Mouse (Mus musculus): ENCODE data around the gene Cd160. TPM values are rescaled to one million over a fixed set of nuclear protein-coding genes. Genes with fewer than 3 reads are reported as not detected.

Gene Cd160
- total RNA-seq, 1 experiment: 0.36 TPM

- peak; percentile 69 for DNase-seq (ENCODE audit: low read depth, low spot score)
- Histone ChIP-seq H3K27ac (ENCODE audit: insufficient read depth, low read depth, low read length, poor library complexity, severe bottlenecking) (peak overlapping the region; percentile 81), H3K9me3 (ENCODE audit: control insufficient read depth, insufficient read depth, low read depth, low read length) (no peaks in the 10 kb centered on the region), H3K4me1 (ENCODE audit: control insufficient read depth in 2 of 2, insufficient read depth in 2 of 2, low read length in 2 of 2, poor library complexity in 1 of 2) (peaks cover 0 to 5% of the 10 kb centered on the region in 2 experiments; a peak in 1 of 4 replicates), H3K4me3 (ENCODE audit: insufficient read depth in 1 of 2, low read depth in 1 of 2, low read length in 2 of 2, poor library complexity in 1 of 2, severe bottlenecking in 1 of 2) (no peak overlapping the region), H3K36me3 (ENCODE audit: control insufficient read depth, insufficient read depth, low read length, poor library complexity, severe bottlenecking) (no peaks in the 10 kb centered on the region), H3K9ac (ENCODE audit: insufficient read depth, low read depth, low read length, poor library complexity, severe bottlenecking) (no peak overlapping the region)
- TF ChIP-seq CHD2 (IDR thresholded peaks at IDR 0.05; ENCODE audit: low read depth, low read length) (no peak), ZNF384 (IDR thresholded peaks at IDR 0.05; ENCODE audit: low read depth, low read length) (peak; percentile 99)
- in situ Hi-C loops (cut with MboI; ENCODE audit: low sequenced_read_pairs in 2 of 2, unreplicated experiment in 2 of 2): no loop called here
Observed at GRCm38 (mm10) chr3:96808136-96808535, 21.0 kb downstream of the Cd160 start.

- H3K36me3 ChIP-seq (ENCODE audit: control insufficient read depth, insufficient read depth, low read length, poor library complexity, severe bottlenecking): no peaks in the 10 kb centered on the region
- H3K9me3 ChIP-seq (ENCODE audit: control insufficient read depth, insufficient read depth, low read depth, low read length): no peaks in the 10 kb centered on the region
- TF ChIP-seq ZC3H11A (IDR thresholded peaks at IDR 0.05; ENCODE audit: borderline replicate concordance, low read depth, low read length) (no peak), MAFK (IDR thresholded peaks at IDR 0.05; ENCODE audit: insufficient read depth, low read depth, low read length) (no peak), HCFC1 (IDR thresholded peaks at IDR 0.05; ENCODE audit: borderline replicate concordance, insufficient read depth, low read length) (no peak), ZNF384 (IDR thresholded peaks at IDR 0.05; ENCODE audit: low read depth, low read length) (no peak), CHD2 (IDR thresholded peaks at IDR 0.05; ENCODE audit: low read depth, low read length) (no peak)
- peaks cover 0 to 1% of the 10 kb centered on the region in 2 experiments; a peak in 1 of 4 replicates for H3K4me1 ChIP-seq (ENCODE audit: control insufficient read depth in 2 of 2, insufficient read depth in 2 of 2, low read length in 2 of 2, poor library complexity in 1 of 2)
- H3K4me3 ChIP-seq (ENCODE audit: insufficient read depth in 1 of 2, low read depth in 1 of 2, low read length in 2 of 2, poor library complexity in 1 of 2, severe bottlenecking in 1 of 2): no peak overlapping the region
- H3K9ac ChIP-seq (ENCODE audit: insufficient read depth, low read depth, low read length, poor library complexity, severe bottlenecking): no peak overlapping the region
- no peak overlapping the region for H3K27ac ChIP-seq (ENCODE audit: insufficient read depth, low read depth, low read length, poor library complexity, severe bottlenecking)
- in situ Hi-C loops (cut with MboI; ENCODE audit: low sequenced_read_pairs in 2 of 2, unreplicated experiment in 2 of 2): no loop called here
- DNase-seq (ENCODE audit: low read depth, low spot score): no peak
Observed at GRCm38 (mm10) chr3:96802214-96802613, 26.9 kb downstream of the Cd160 start.

GRCm38 (mm10) chr3:96800254-96800653 lies 28.9 kb downstream of the Cd160 start:
- Histone ChIP-seq H3K9ac (ENCODE audit: insufficient read depth, low read depth, low read length, poor library complexity, severe bottlenecking) (no peak overlapping the region), H3K36me3 (ENCODE audit: control insufficient read depth, insufficient read depth, low read length, poor library complexity, severe bottlenecking) (no peaks in the 10 kb centered on the region), H3K27ac (ENCODE audit: insufficient read depth, low read depth, low read length, poor library complexity, severe bottlenecking) (no peak overlapping the region), H3K9me3 (ENCODE audit: control insufficient read depth, insufficient read depth, low read depth, low read length) (no peaks in the 10 kb centered on the region), H3K4me3 (ENCODE audit: insufficient read depth in 1 of 2, low read depth in 1 of 2, low read length in 2 of 2, poor library complexity in 1 of 2, severe bottlenecking in 1 of 2) (no peak overlapping the region), H3K4me1 (ENCODE audit: control insufficient read depth in 2 of 2, insufficient read depth in 2 of 2, low read length in 2 of 2, poor library complexity in 1 of 2) (no peaks in the 10 kb centered on the region)
- TF ChIP-seq ZC3H11A (IDR thresholded peaks at IDR 0.05; ENCODE audit: borderline replicate concordance, low read depth, low read length) (no peak), MAFK (IDR thresholded peaks at IDR 0.05; ENCODE audit: insufficient read depth, low read depth, low read length) (no peak), HCFC1 (IDR thresholded peaks at IDR 0.05; ENCODE audit: borderline replicate concordance, insufficient read depth, low read length) (no peak), ZNF384 (IDR thresholded peaks at IDR 0.05; ENCODE audit: low read depth, low read length) (no peak), CHD2 (IDR thresholded peaks at IDR 0.05; ENCODE audit: low read depth, low read length) (no peak)
- DNase-seq (ENCODE audit: low read depth, low spot score): no peak
- in situ Hi-C loops (cut with MboI; ENCODE audit: low sequenced_read_pairs in 2 of 2, unreplicated experiment in 2 of 2): no loop called here

DNA sequence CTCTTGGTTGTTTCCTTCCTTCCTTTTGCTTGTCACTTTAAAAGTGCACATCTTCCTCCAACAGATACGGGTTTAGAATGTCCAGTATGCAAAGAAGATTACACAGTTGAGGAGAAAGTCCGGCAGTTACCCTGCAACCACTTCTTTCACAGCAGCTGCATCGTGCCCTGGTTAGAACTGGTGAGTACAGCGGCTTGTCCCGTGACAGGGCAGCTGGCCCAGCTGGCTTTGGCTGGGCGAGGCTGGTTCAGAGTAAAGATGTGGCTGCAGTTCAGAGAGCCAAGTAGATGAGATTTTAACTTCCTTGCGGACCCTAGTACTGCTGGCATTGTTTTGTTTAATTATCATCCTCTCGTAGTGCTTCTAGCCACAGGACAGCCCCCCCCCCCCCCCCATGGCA lies 40.6 kb downstream of the Cd160 start:
- TF ChIP-seq HCFC1 (IDR thresholded peaks at IDR 0.05; ENCODE audit: borderline replicate concordance, insufficient read depth, low read length) (no peak), CHD2 (IDR thresholded peaks at IDR 0.05; ENCODE audit: low read depth, low read length) (no peak), ZNF384 (IDR thresholded peaks at IDR 0.05; ENCODE audit: low read depth, low read length) (no peak)
- Histone ChIP-seq H3K9ac (ENCODE audit: insufficient read depth, low read depth, low read length, poor library complexity, severe bottlenecking) (no peak overlapping the region), H3K4me1 (ENCODE audit: control insufficient read depth in 2 of 2, insufficient read depth in 2 of 2, low read length in 2 of 2, poor library complexity in 1 of 2) (no peaks in the 10 kb centered on the region), H3K4me3 (ENCODE audit: insufficient read depth in 1 of 2, low read depth in 1 of 2, low read length in 2 of 2, poor library complexity in 1 of 2, severe bottlenecking in 1 of 2) (no peak overlapping the region), H3K9me3 (ENCODE audit: control insufficient read depth, insufficient read depth, low read depth, low read length) (no peaks in the 10 kb centered on the region), H3K36me3 (ENCODE audit: control insufficient read depth, insufficient read depth, low read length, poor library complexity, severe bottlenecking) (peaks cover 12% of the 10 kb centered on the region; the same call in 1 of the 2 replicates), H3K27ac (ENCODE audit: insufficient read depth, low read depth, low read length, poor library complexity, severe bottlenecking) (no peak overlapping the region)
- DNase-seq (ENCODE audit: low read depth, low spot score): no peak
- in situ Hi-C loops (cut with MboI; ENCODE audit: low sequenced_read_pairs in 2 of 2, unreplicated experiment in 2 of 2): no loop called here

- H3K27ac ChIP-seq (ENCODE audit: insufficient read depth, low read depth, low read length, poor library complexity, severe bottlenecking): no peak overlapping the region
- no peak for DNase-seq (ENCODE audit: low read depth, low spot score)
- no peak overlapping the region for H3K9ac ChIP-seq (ENCODE audit: insufficient read depth, low read depth, low read length, poor library complexity, severe bottlenecking)
- no peaks in the 10 kb centered on the region for H3K9me3 ChIP-seq (ENCODE audit: control insufficient read depth, insufficient read depth, low read depth, low read length)
- in situ Hi-C loops (cut with MboI; ENCODE audit: low sequenced_read_pairs in 2 of 2, unreplicated experiment in 2 of 2): no loop called here
- H3K4me3 ChIP-seq (ENCODE audit: insufficient read depth in 1 of 2, low read depth in 1 of 2, low read length in 2 of 2, poor library complexity in 1 of 2, severe bottlenecking in 1 of 2): no peak overlapping the region
- H3K36me3 ChIP-seq (ENCODE audit: control insufficient read depth, insufficient read depth, low read length, poor library complexity, severe bottlenecking): peaks cover 12% of the 10 kb centered on the region; the same call in 1 of the 2 replicates
- TF ChIP-seq ZC3H11A (IDR thresholded peaks at IDR 0.05; ENCODE audit: borderline replicate concordance, low read depth, low read length) (no peak), HCFC1 (IDR thresholded peaks at IDR 0.05; ENCODE audit: borderline replicate concordance, insufficient read depth, low read length) (no peak), ZNF384 (IDR thresholded peaks at IDR 0.05; ENCODE audit: low read depth, low read length) (no peak), MAFK (IDR thresholded peaks at IDR 0.05; ENCODE audit: insufficient read depth, low read depth, low read length) (0 out of 2 replicates have a peak, but pooled peaks have one; percentile 28), CHD2 (IDR thresholded peaks at IDR 0.05; ENCODE audit: low read depth, low read length) (no peak)
- H3K4me1 ChIP-seq (ENCODE audit: control insufficient read depth in 2 of 2, insufficient read depth in 2 of 2, low read length in 2 of 2, poor library complexity in 1 of 2): no peaks in the 10 kb centered on the region
Observed at GRCm38 (mm10) chr3:96787784-96788183, 41.4 kb downstream of the Cd160 start.
